Mouse (Mus musculus): ENCODE results near the gene Cfap58. TPM values are rescaled to one million over a fixed set of nuclear protein-coding genes. Genes with fewer than 3 reads are reported as not detected.

Cfap58 gene
- polyA plus RNA-seq, 1 experiment from 2014 or later, result 0.12 TPM

DNA sequence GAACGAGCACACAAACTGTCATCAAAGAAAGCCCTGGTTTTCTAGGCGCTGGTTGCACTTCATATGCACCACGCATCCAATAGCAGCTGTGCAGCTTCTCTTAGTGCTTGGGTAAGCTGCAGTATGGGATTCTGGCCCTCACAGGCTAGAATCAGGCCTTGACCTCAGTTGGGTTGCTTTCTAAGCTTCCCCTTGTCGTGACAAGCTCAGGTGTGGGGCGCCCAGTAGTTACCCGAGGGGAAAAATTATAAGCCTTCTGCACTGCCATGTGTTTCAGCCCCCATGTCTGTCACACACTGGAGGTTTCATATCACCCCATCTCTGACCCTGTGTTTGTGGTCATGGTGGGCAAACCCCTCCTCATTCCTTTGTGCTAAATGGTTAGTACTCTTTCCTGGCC is 42.0 kb downstream of the Cfap58 start:
- ATAC-seq (ENCODE audit: insufficient number of reproducible peaks, insufficient read depth, low FRiP score, low read depth), result no peak
- Histone ChIP-seq H3K27me3 (ENCODE audit: control insufficient read depth, insufficient read depth, low read length) (no peaks in the 10 kb centered on the region), H3K9me3 (ENCODE audit: control insufficient read depth, low read length) (no peaks in the 10 kb centered on the region), H3K27ac (replicated peaks in 1 of 2; ENCODE audit: control insufficient read depth in 1 of 2, insufficient read depth in 1 of 2, low read depth in 2 of 2, low read length in 2 of 2) (no peak overlapping the region), H3K36me3 (ENCODE audit: control insufficient read depth, insufficient read depth, low read length) (no peaks in the 10 kb centered on the region), H3K9ac (ENCODE audit: low read length) (no peak overlapping the region), H3K4me2 (ENCODE audit: low read length) (no peak overlapping the region), H3K4me3 (ENCODE audit: control insufficient read depth in 1 of 2, insufficient read depth in 1 of 2, low read depth in 1 of 2, low read length in 2 of 2) (no peak overlapping the region), H3K4me1 (ENCODE audit: control insufficient read depth in 2 of 2, insufficient read depth in 2 of 2, low read length in 2 of 2) (peaks cover 0 to 3% of the 10 kb centered on the region in 2 experiments; a peak in 1 of 4 replicates)
- 78% methylated on average over 6 of the region's 6 CpGs for WGBS

DNA sequence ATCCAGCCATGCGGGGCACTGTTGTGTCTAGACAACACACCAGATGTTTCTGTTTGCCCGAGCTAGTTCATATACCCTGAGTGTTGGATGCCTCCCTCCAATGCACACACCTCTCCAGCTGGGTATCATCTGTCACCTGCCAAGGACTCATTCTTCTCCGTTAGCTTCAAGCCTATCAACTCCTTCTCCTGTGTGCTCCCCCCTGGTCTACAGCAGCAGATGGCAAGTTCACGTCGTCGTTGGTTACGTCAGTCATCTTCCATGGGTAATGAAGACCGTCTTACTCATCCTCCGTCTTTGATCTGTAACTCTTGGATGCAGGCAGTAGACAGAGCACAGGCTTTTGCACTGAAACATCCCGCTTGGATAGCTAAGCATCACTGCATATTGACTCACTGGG is 42.8 kb downstream of the Cfap58 start:
- H3K27me3 ChIP-seq (ENCODE audit: control insufficient read depth, insufficient read depth, low read length), result no peaks in the 10 kb centered on the region
- H3K27ac ChIP-seq (replicated peaks in 1 of 2; ENCODE audit: control insufficient read depth in 1 of 2, insufficient read depth in 1 of 2, low read depth in 2 of 2, low read length in 2 of 2), result no peak overlapping the region
- no peak for ATAC-seq (ENCODE audit: insufficient number of reproducible peaks, insufficient read depth, low FRiP score, low read depth)
- H3K4me1 ChIP-seq (ENCODE audit: control insufficient read depth in 2 of 2, insufficient read depth in 2 of 2, low read length in 2 of 2), result peaks cover 0 to 3% of the 10 kb centered on the region in 2 experiments; a peak in 1 of 4 replicates
- H3K4me2 ChIP-seq (ENCODE audit: low read length), result no peak overlapping the region
- H3K36me3 ChIP-seq (ENCODE audit: control insufficient read depth, insufficient read depth, low read length), result no peaks in the 10 kb centered on the region
- H3K4me3 ChIP-seq (ENCODE audit: control insufficient read depth in 1 of 2, insufficient read depth in 1 of 2, low read depth in 1 of 2, low read length in 2 of 2), result no peak overlapping the region
- H3K9me3 ChIP-seq (ENCODE audit: control insufficient read depth, low read length), result no peaks in the 10 kb centered on the region
- 71% methylated on average over 10 of the region's 10 CpGs for WGBS
- no peak overlapping the region for H3K9ac ChIP-seq (ENCODE audit: low read length)

DNA sequence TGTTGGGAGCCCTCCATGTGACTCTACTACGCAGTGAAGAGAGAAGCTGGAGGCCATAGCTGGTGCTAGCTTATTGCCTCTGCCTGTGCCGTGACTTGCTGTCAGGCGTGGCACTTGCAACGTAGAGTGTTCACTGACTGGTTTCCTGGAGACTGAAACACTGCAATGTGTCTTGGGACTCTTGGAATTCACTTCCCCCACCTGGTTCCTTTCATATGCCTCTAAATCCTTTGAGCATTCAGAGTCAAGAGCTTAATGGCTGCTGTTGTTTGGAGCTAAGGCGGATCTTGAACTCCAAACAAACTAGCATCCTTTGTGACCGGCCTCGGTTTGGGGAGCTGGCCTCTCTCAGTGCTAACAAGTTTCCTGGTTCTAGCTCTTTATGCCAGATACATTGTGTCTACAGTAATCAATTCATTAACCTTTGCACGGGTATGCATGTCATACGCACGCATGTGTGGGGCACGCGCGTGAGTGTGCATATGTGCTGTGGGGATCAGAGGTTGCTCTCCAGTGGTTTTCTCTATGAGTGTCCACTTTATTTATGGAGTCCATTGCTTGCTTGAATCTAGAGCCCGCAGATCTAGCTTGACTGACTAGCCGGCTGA is 48.2 kb downstream of the Cfap58 start:
- WGBS, result 86% methylated on average over 15 of the region's 15 CpGs
- no peak overlapping the region for H3K4me2 ChIP-seq (ENCODE audit: low read length)
- H3K9me3 ChIP-seq (ENCODE audit: control insufficient read depth, low read length), result no peaks in the 10 kb centered on the region
- H3K27me3 ChIP-seq (ENCODE audit: control insufficient read depth, insufficient read depth, low read length), result 0 out of 2 replicates have a peak, but pooled peaks cover 4% of the 10 kb centered on the region
- no peaks in the 10 kb centered on the region for H3K36me3 ChIP-seq (ENCODE audit: control insufficient read depth, insufficient read depth, low read length)
- H3K27ac ChIP-seq (replicated peaks in 1 of 2; ENCODE audit: control insufficient read depth in 1 of 2, insufficient read depth in 1 of 2, low read depth in 2 of 2, low read length in 2 of 2), result no peak overlapping the region
- peaks cover 0 to 3% of the 10 kb centered on the region in 2 experiments; a peak in 1 of 4 replicates for H3K4me1 ChIP-seq (ENCODE audit: control insufficient read depth in 2 of 2, insufficient read depth in 2 of 2, low read length in 2 of 2)
- no peak for ATAC-seq (ENCODE audit: insufficient number of reproducible peaks, insufficient read depth, low FRiP score, low read depth)
- no peak overlapping the region for H3K4me3 ChIP-seq (ENCODE audit: control insufficient read depth in 1 of 2, insufficient read depth in 1 of 2, low read depth in 1 of 2, low read length in 2 of 2)
- H3K9ac ChIP-seq (ENCODE audit: low read length), result no peak overlapping the region

DNA sequence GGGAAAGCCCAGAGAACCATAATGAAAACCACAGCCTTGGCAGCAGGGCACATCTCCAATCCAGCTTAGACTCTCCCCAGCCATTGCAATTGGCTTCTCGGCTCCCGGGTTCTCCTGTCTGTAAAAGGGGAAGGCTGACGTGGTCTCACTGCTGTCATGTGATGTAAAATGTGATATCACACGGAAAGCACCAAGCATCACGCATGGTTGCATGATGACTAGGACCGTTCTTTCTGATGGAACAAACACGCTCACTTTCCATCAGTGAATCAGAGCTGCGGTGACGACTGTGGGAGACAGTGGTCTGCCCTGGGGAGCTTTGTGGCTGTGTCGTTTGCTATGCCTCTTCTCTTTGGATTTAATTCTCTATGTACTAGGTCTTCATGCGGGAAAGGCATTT is 50.5 kb downstream of the Cfap58 start:
- no peak overlapping the region for H3K9ac ChIP-seq (ENCODE audit: low read length)
- H3K36me3 ChIP-seq (ENCODE audit: control insufficient read depth, insufficient read depth, low read length), result no peaks in the 10 kb centered on the region
- 80% methylated on average over 11 of the region's 11 CpGs for WGBS
- ATAC-seq (ENCODE audit: insufficient number of reproducible peaks, insufficient read depth, low FRiP score, low read depth), result no peak
- H3K4me2 ChIP-seq (ENCODE audit: low read length), result no peak overlapping the region
- 0 out of 2 replicates have a peak, but pooled peaks cover 4% of the 10 kb centered on the region for H3K27me3 ChIP-seq (ENCODE audit: control insufficient read depth, insufficient read depth, low read length)
- no peak overlapping the region for H3K27ac ChIP-seq (replicated peaks in 1 of 2; ENCODE audit: control insufficient read depth in 1 of 2, insufficient read depth in 1 of 2, low read depth in 2 of 2, low read length in 2 of 2)
- no peak overlapping the region for H3K4me3 ChIP-seq (ENCODE audit: control insufficient read depth in 1 of 2, insufficient read depth in 1 of 2, low read depth in 1 of 2, low read length in 2 of 2)
- no peaks in the 10 kb centered on the region for H3K9me3 ChIP-seq (ENCODE audit: control insufficient read depth, low read length)
- H3K4me1 ChIP-seq (ENCODE audit: control insufficient read depth in 2 of 2, insufficient read depth in 2 of 2, low read length in 2 of 2), result peaks cover 0 to 3% of the 10 kb centered on the region in 2 experiments; a peak in 1 of 4 replicates

DNA sequence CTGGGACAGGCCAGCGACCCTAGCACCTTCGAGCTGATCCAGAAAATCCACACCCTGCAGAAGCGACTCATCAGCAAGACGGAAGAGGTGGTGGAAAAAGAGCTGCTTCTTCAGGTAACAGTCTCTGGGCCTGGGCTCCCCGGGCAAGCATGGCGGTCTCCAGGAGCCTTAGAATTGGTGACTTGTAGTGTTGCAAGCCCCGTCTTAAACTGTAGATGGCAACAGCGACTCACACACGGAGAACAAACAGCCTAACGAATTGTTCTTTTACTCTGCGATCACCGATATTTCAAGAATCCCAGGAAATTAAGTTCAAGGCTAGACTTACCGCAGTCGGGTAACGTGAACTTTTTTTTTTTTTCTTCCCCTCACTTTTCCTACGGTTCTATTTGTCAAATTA is 51.0 kb downstream of the Cfap58 start:
- Histone ChIP-seq H3K4me3 (ENCODE audit: control insufficient read depth in 1 of 2, insufficient read depth in 1 of 2, low read depth in 1 of 2, low read length in 2 of 2) (no peak overlapping the region), H3K9ac (ENCODE audit: low read length) (no peak overlapping the region), H3K4me2 (ENCODE audit: low read length) (no peak overlapping the region), H3K4me1 (ENCODE audit: control insufficient read depth in 2 of 2, insufficient read depth in 2 of 2, low read length in 2 of 2) (peaks cover 0 to 3% of the 10 kb centered on the region in 2 experiments; a peak in 1 of 4 replicates), H3K27ac (replicated peaks in 1 of 2; ENCODE audit: control insufficient read depth in 1 of 2, insufficient read depth in 1 of 2, low read depth in 2 of 2, low read length in 2 of 2) (no peak overlapping the region), H3K9me3 (ENCODE audit: control insufficient read depth, low read length) (no peaks in the 10 kb centered on the region), H3K36me3 (ENCODE audit: control insufficient read depth, insufficient read depth, low read length) (no peaks in the 10 kb centered on the region), H3K27me3 (ENCODE audit: control insufficient read depth, insufficient read depth, low read length) (0 out of 2 replicates have a peak, but pooled peaks cover 4% of the 10 kb centered on the region)
- WGBS, result 28% methylated on average over 16 of the region's 16 CpGs
- no peak for ATAC-seq (ENCODE audit: insufficient number of reproducible peaks, insufficient read depth, low FRiP score, low read depth)

DNA sequence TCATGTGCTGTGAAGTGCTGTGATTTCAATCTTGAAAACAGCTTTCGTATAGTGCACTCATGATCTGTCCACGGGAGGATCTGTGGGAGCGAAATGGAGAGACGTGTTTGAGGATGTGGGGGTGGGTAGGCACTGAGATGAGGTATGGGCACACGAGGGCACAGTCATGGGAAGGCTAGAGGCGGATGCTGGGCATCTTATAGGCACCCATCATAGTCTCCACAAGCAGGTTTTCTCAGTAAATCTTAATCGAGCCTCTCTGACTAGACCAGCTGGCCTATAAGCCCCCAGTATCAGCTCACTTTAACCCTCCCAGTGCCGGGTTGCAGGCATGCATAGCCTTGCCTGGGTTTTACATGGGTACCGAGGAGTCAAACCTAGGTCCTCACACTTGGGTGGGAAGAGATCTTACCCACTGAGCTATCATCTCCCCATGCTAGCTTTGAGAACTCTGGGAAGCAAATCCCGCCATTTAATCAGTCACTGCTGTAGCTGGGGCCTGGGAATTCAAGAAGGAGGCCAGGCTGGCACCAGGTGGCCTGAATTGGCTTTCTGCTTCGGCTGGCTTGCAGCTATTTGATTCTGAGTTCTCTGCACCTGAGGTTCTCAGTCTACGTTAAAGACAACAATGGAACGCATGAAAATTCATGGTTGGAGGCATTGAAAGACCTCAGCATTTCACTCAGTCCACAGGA is 51.6 kb downstream of the Cfap58 start:
- WGBS, result 66% methylated on average over 13 of the region's 13 CpGs
- no peak overlapping the region for H3K4me3 ChIP-seq (ENCODE audit: control insufficient read depth in 1 of 2, insufficient read depth in 1 of 2, low read depth in 1 of 2, low read length in 2 of 2)
- no peak overlapping the region for H3K9ac ChIP-seq (ENCODE audit: low read length)
- H3K4me2 ChIP-seq (ENCODE audit: low read length), result no peak overlapping the region
- H3K27me3 ChIP-seq (ENCODE audit: control insufficient read depth, insufficient read depth, low read length), result 0 out of 2 replicates have a peak, but pooled peaks cover 4% of the 10 kb centered on the region
- no peak overlapping the region for H3K27ac ChIP-seq (replicated peaks in 1 of 2; ENCODE audit: control insufficient read depth in 1 of 2, insufficient read depth in 1 of 2, low read depth in 2 of 2, low read length in 2 of 2)
- ATAC-seq (ENCODE audit: insufficient number of reproducible peaks, insufficient read depth, low FRiP score, low read depth), result no peak
- no peaks in the 10 kb centered on the region for H3K9me3 ChIP-seq (ENCODE audit: control insufficient read depth, low read length)
- H3K4me1 ChIP-seq (ENCODE audit: control insufficient read depth in 2 of 2, insufficient read depth in 2 of 2, low read length in 2 of 2), result peaks cover 0 to 3% of the 10 kb centered on the region in 2 experiments; a peak in 1 of 4 replicates
- H3K36me3 ChIP-seq (ENCODE audit: control insufficient read depth, insufficient read depth, low read length), result no peaks in the 10 kb centered on the region

DNA sequence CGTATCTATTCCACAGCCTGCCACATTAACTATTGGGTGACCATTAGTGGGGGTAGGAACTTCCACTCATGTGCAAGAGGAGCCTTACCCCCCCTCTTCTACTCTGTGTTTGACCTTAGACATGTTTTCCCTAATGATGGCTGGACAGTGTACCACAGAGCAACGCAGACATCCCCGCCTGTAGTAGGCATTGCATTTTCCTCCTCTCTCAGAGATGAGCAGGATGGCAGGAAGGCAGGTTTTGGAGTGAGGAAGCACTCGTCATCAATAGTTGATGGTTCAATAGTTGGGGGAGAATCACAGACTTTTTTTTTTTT is 52.1 kb downstream of the Cfap58 start:
- H3K27ac ChIP-seq (replicated peaks in 1 of 2; ENCODE audit: control insufficient read depth in 1 of 2, insufficient read depth in 1 of 2, low read depth in 2 of 2, low read length in 2 of 2), result no peak overlapping the region

More for the DNA sequence above, 52.1 kb downstream of the Cfap58 start:
- H3K4me1 ChIP-seq (ENCODE audit: control insufficient read depth in 2 of 2, insufficient read depth in 2 of 2, low read length in 2 of 2), result no peaks in the 10 kb centered on the region
- no peak overlapping the region for H3K4me2 ChIP-seq (ENCODE audit: low read length)
- H3K36me3 ChIP-seq (ENCODE audit: control insufficient read depth, insufficient read depth, low read length), result no peaks in the 10 kb centered on the region
- H3K9me3 ChIP-seq (ENCODE audit: control insufficient read depth, low read length), result no peaks in the 10 kb centered on the region
- 84% methylated on average over 4 of the region's 4 CpGs for WGBS
- H3K27me3 ChIP-seq (ENCODE audit: control insufficient read depth, insufficient read depth, low read length), result 0 out of 2 replicates have a peak, but pooled peaks cover 4% of the 10 kb centered on the region
- no peak overlapping the region for H3K4me3 ChIP-seq (ENCODE audit: control insufficient read depth in 1 of 2, insufficient read depth in 1 of 2, low read depth in 1 of 2, low read length in 2 of 2)
- no peak for ATAC-seq (ENCODE audit: insufficient number of reproducible peaks, insufficient read depth, low FRiP score, low read depth)
- no peak overlapping the region for H3K9ac ChIP-seq (ENCODE audit: low read length)
